Mouse (Mus musculus) erythroblast, embryonic 14.5 days (primary cell): ENCODE data around the gene Adgrf3. TPM values are rescaled to one million over a fixed set of nuclear protein-coding genes. Genes with fewer than 3 reads are reported as not detected.

Experiments
- H3K27me3 ChIP-seq: 2 replicates; pipeline ENCODE4 v1.6.1; 2012; ENCODE audit warnings: inconsistent platforms; ENCODE audit not compliant: control insufficient read depth
- H3K36me3 ChIP-seq: 2 replicates; pipeline ENCODE4 v1.6.1; 2012; ENCODE audit warnings: mild to moderate bottlenecking, inconsistent platforms; ENCODE audit not compliant: control insufficient read depth
- H3K4me1 ChIP-seq: 2 replicates; pipeline ENCODE4 v1.6.1; 2012; ENCODE audit warnings: inconsistent platforms; ENCODE audit not compliant: control insufficient read depth
- H3K4me3 ChIP-seq: replicated peaks from 2 replicates; pipeline ENCODE3; 2012; ENCODE audit warnings: moderate library complexity, mild to moderate bottlenecking, inconsistent platforms
- H3K9me3 ChIP-seq: 2 replicates; pipeline ENCODE4 v1.6.1; 2012; ENCODE audit warnings: low read length, inconsistent platforms, mixed read lengths; ENCODE audit not compliant: control insufficient read depth
- GATA1 ChIP-seq: IDR thresholded peaks from 2 replicates; pipeline ENCODE4 v1.6.1; 2012; ENCODE audit warnings: low read length, inconsistent platforms, mixed read lengths
- TAL1 ChIP-seq: IDR thresholded peaks from 3 replicates; pipeline ENCODE4 v1.6.1; 2012; ENCODE audit warnings: low read length, inconsistent platforms, mixed read lengths
- polyA plus RNA-seq: library from polyadenylated mRNA; stranded (reverse); fragments of >175 nt; gene quantifications from 2 replicates; pipeline ENCODE4 v1.2.3, GENCODE M21; 2012

Gene Adgrf3
- polyA plus RNA-seq, 1 experiment, result not detected

DNA sequence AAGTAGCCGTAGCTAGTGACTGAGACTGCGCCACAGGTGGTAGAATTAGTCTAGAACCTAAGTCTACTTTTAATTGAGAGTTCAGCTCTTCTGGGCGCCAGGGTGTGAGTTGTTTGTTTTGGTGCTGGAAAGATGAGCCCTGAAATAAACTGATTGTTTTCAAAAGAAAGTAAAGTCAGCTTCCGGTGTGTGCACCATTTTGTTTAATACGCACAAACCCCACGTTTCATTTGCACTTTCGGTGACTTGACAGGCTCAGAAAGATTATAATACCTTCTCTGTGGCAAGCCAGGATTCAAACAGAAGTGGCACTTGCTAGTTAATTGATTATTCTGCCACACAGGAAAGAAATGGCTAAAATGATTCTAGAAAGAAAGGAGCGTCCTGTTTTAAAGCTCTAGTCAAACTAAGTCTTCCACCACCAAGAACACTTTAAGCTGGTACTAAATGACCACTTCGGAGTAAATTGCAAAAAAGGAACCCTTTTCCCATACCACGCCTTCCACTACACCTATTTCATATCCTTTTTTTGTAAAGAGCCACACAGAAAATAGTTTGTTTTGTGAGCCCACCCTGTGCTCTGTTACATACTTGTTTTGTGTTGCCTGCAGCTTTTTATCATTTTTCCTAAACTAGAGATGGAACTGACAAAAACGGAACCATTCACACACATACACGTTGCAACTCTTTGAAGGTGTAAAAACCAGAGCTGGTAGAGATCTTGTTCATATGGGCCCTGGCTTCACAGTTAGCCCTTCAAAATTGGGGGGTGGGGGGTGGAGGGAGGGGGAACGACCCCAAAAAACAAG, 49.5 kb downstream of the Adgrf3 start:
- Histone ChIP-seq H3K9me3 (no peaks in the 10 kb centered on the region), H3K4me3 (peak overlapping the region; percentile 100), H3K36me3 (peaks cover 18% of the 10 kb centered on the region), H3K4me1 (peaks cover 32% of the 10 kb centered on the region), H3K27me3 (no peaks in the 10 kb centered on the region)
- TF ChIP-seq GATA1, result no peak
- no peak for TF ChIP-seq TAL1

DNA sequence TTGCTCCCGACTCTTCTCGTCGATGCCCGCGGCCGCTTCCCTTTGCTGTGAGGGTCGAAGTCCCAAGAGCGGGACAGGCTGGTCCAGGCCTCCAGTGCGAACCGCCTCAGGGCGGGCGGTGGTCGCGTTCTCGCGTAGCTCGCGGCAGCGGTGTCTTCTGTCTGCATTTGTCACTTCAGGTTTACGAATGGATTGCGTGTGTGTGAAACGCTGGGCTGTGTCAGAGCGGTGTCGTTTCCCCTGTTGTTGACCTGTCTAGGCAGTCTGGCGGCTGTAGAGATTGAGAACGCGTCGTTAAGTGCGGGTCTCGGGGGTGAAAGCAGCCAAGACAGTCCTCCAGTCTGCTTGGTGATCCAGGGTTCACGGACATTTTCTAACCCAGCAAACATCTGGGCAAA, 50.1 kb downstream of the Adgrf3 start:
- peak overlapping the region; percentile 100 for H3K4me3 ChIP-seq
- H3K36me3 ChIP-seq, result peaks cover 12% of the 10 kb centered on the region
- H3K9me3 ChIP-seq, result no peaks in the 10 kb centered on the region
- TF ChIP-seq GATA1 (no peak), TAL1 (no peak)
- H3K27me3 ChIP-seq, result no peaks in the 10 kb centered on the region
- H3K4me1 ChIP-seq, result peaks cover 30% of the 10 kb centered on the region

- H3K27me3 ChIP-seq, result no peaks in the 10 kb centered on the region
These were observed 50.8 kb downstream of the Adgrf3 start, which contains the start of the genes Hadha and Hadhb for GRCm38 (mm10) chr5:30154474-30155394. TSS of gene Hadha (minus strand) at chr5:30155162. TSS of gene Hadhb (plus strand) at chr5:30155248.

GRCm38 (mm10) chr5:30154013-30154412, 51.5 kb downstream of the Adgrf3 start:
- TF ChIP-seq TAL1 (no peak), GATA1 (no peak)
- H3K4me1 ChIP-seq, result peaks cover 28% of the 10 kb centered on the region
- no peaks in the 10 kb centered on the region for H3K9me3 ChIP-seq
- no peaks in the 10 kb centered on the region for H3K27me3 ChIP-seq
- H3K36me3 ChIP-seq, result peaks cover 12% of the 10 kb centered on the region
- H3K4me3 ChIP-seq, result peak overlapping the region; percentile 100

More at GRCm38 (mm10) chr5:30154474-30155394, 50.8 kb downstream of the Adgrf3 start, which contains the start of the genes Hadha and Hadhb:
- peak within 1 kb of the TSS; percentile 100 for H3K4me3 ChIP-seq
- H3K4me1 ChIP-seq, result peaks cover 29% of the 10 kb centered on the region
- H3K9me3 ChIP-seq, result no peaks in the 10 kb centered on the region
- H3K36me3 ChIP-seq, result peaks cover 12% of the 10 kb centered on the region
- TF ChIP-seq GATA1 (no peak), TAL1 (no peak)

- Histone ChIP-seq H3K4me1 (peaks cover 31% of the 10 kb centered on the region), H3K9me3 (no peaks in the 10 kb centered on the region), H3K27me3 (no peaks in the 10 kb centered on the region), H3K36me3 (peaks cover 16% of the 10 kb centered on the region), H3K4me3 (peak overlapping the region; percentile 19)
- TF ChIP-seq TAL1 (no peak), GATA1 (no peak)
These were observed 52.3 kb downstream of the Adgrf3 start for GRCm38 (mm10) chr5:30153222-30153621.

DNA sequence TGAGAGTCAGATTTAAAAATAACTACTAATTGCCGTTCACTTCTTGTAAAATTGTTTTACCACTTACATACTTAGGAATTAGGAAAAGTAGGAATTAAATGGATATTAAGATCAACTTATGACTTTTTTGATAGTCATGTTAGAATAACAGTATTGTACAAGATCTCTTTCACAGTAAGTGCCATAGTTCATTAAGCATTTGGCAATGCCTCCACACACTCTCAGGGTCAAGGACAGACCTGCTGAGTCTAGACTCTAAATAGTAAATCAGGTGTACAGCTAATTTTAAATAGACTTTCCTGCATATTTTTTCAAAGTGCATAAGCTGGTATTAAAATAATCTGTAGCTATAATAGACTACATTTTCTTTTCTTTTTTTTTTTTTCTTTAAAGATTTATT, 53.1 kb downstream of the Adgrf3 start:
- TF ChIP-seq TAL1 (no peak), GATA1 (no peak)
- H3K4me3 ChIP-seq, result no peak overlapping the region
- H3K27me3 ChIP-seq, result no peaks in the 10 kb centered on the region
- peaks cover 24% of the 10 kb centered on the region for H3K36me3 ChIP-seq
- no peaks in the 10 kb centered on the region for H3K9me3 ChIP-seq
- peaks cover 31% of the 10 kb centered on the region for H3K4me1 ChIP-seq

DNA sequence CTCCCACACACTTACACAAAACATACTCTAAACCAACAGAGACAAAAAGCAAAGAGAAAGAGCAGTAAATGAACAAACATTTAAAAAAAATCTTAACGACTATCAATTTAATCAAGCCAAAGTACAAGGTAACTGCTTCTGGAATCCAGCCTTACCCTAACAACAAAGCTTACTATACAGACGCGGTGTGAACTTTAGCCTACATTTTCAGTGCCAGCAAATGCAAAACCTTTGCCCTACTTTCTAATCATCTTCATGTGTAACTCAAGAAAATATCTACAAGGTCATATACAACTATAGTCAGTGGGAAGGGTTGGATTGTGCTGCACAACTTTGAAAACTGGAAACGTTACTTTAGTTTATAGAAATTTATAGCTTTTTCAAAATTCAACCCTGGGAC, 53.5 kb downstream of the Adgrf3 start:
- H3K4me3 ChIP-seq, result no peak overlapping the region
- H3K9me3 ChIP-seq, result no peaks in the 10 kb centered on the region
- H3K4me1 ChIP-seq, result peaks cover 28% of the 10 kb centered on the region
- H3K36me3 ChIP-seq, result peaks cover 28% of the 10 kb centered on the region
- TF ChIP-seq TAL1 (no peak), GATA1 (no peak)
- no peaks in the 10 kb centered on the region for H3K27me3 ChIP-seq

DNA sequence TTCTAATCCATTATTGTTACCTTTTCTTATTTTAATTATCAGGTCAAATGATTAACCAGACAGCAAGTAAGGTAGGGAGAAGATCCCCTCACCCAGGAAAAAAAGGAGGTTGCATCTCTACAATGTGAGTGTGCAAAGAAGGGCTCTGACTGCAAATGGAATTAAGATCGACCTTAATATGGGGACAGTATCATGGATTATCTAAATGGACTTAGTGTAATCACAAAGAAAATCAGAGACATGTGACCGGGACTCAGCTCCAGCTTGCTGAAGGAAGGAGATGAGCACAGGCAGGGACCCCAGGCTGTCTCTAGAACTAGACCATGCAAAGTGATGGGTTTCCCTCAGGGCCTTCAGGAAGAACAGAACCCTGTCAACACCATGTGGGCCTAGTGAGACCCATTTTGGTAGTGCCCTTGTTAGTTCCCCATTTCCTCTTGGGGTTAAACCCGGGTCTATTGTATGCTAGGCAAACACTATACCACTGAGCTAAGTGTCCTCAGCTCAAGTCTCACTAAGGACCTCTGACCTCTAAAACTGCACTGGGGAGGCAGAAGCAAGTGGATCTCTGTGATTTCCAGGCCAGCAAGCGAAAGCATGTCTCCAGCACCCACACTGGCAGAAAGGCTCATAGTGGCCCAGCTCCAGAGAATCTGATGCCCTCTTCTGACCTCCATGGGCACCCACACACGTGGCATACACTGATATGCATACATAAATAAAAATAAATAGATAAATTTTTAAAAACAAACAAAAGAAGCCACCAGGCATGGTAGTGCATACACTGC, 57.2 kb downstream of the Adgrf3 start:
- H3K27me3 ChIP-seq, result no peaks in the 10 kb centered on the region
- H3K4me1 ChIP-seq, result peaks cover 12% of the 10 kb centered on the region
- TF ChIP-seq GATA1, result no peak
- TF ChIP-seq TAL1, result no peak
- H3K4me3 ChIP-seq, result no peak overlapping the region
- H3K9me3 ChIP-seq, result no peaks in the 10 kb centered on the region
- peaks cover 61% of the 10 kb centered on the region for H3K36me3 ChIP-seq
